Mouse (Mus musculus) hindbrain, postnatal 0 days (tissue): ENCODE measurements around the gene Cyp4a31. TPM values are rescaled to one million over a fixed set of nuclear protein-coding genes. Genes with fewer than 3 reads are reported as not detected.
"Not testable (repeated sequence)": the region's sequence is repeated elsewhere in the genome, so short reads cannot be mapped to it uniquely, and the experiment has no call there.

Source experiments
- ATAC-seq: fragments of 200-750 bp; cut with Nextera tagmentation; 2 replicates; pipeline ENCODE4 v1.8.0; 2017; ENCODE audit warnings: mild to moderate bottlenecking, moderate TSS enrichment, moderate library complexity
- DNase-seq: peaks from one replicate; pipeline ENCODE4 v3.0.0-alpha.2; 2015; ENCODE audit warnings: low spot score
- H3K27ac ChIP-seq: fragments of 300-500 bp; sonication (generic); 2 replicates; pipeline ENCODE4 v1.5.1; 2014; ENCODE audit warnings: mild to moderate bottlenecking
- H3K27me3 ChIP-seq: fragments of 300-500 bp; sonication (generic); 2 replicates; pipeline ENCODE4 v1.6.1; 2014; ENCODE audit warnings: low read length, mixed read lengths; ENCODE audit not compliant: insufficient read depth
- H3K36me3 ChIP-seq: fragments of 300-500 bp; sonication (generic); 2 replicates; pipeline ENCODE4 v1.6.1; 2014; ENCODE audit warnings: low read length, mixed read lengths; ENCODE audit not compliant: insufficient read depth
- H3K4me1 ChIP-seq: fragments of 300-500 bp; sonication (generic); 2 replicates; pipeline ENCODE4 v1.6.1; 2014; ENCODE audit warnings: antibody characterized with exemption, low read length, mixed read lengths; ENCODE audit not compliant: insufficient read depth
- H3K4me2 ChIP-seq: fragments of 300-500 bp; sonication (generic); 2 replicates; pipeline ENCODE4 v1.6.1; 2014; ENCODE audit warnings: low read depth, mild to moderate bottlenecking, low read length, moderate library complexity, mixed read lengths
- H3K4me3 ChIP-seq: fragments of 300-500 bp; sonication (generic); 2 replicates; pipeline ENCODE4 v1.5.1; 2014; ENCODE audit warnings: low read length
- H3K9ac ChIP-seq: fragments of 300-500 bp; sonication (generic); replicated peaks from 2 replicates; pipeline ENCODE4 v1.6.1; 2014; ENCODE audit warnings: mild to moderate bottlenecking, low read length, moderate library complexity, mixed read lengths
- H3K9me3 ChIP-seq: fragments of 300-500 bp; sonication (generic); 2 replicates; pipeline ENCODE4 v1.6.1; 2016; ENCODE audit warnings: low read length, mixed read lengths
- CTCF ChIP-seq: IDR thresholded peaks from 2 replicates; pipeline ENCODE4 v1.5.1; 2016; ENCODE audit warnings: antibody characterized with exemption, control low read depth, low read depth
- WGBS: fragments of 180-500 bp; shearing (Covaris S2); extraction: QIAGEN DNeasy Blood & Tissue Kit; methylation state at CpG from one replicate; pipeline ENCODE4 v1.1.7; 2014; 5-methylcytosine and 5-hydroxymethylcytosine counted together
- polyA plus RNA-seq: library from polyadenylated mRNA; unstranded; fragments of >200 nt; fragmentation: Nextera tagmentation; extraction: Ambion mirVana; gene quantifications from 2 replicates; pipeline ENCODE4 v1.2.1, GENCODE M21; 2015
- total RNA-seq: library from RNA; depleted of rRNA; stranded (reverse); fragments of >200 nt; gene quantifications from 2 replicates; pipeline ENCODE4 v1.2.3, GENCODE M21; 2014; rRNA removed

Cyp4a31 gene
- total and polyA plus RNA-seq, 2 experiments from 2014 or later, result not detected

- Histone ChIP-seq H3K4me3 (no peak overlapping the region), H3K9ac (no peak overlapping the region), H3K27me3 (no peaks in the 10 kb centered on the region), H3K9me3 (no peaks in the 10 kb centered on the region), H3K27ac (no peak overlapping the region), H3K36me3 (no peaks in the 10 kb centered on the region), H3K4me2 (no peak overlapping the region), H3K4me1 (no peaks in the 10 kb centered on the region)
- DNase-seq (no peak), ATAC-seq (no peak)
- no peak for TF ChIP-seq CTCF
These were observed 19.6 kb downstream of the Cyp4a31 start for GRCm38 (mm10) chr4:115583036-115583435.

GRCm38 (mm10) chr4:115596357-115596756 lies 32.9 kb downstream of the Cyp4a31 start:
- H3K36me3 ChIP-seq, result no peaks in the 10 kb centered on the region
- no peak for TF ChIP-seq CTCF
- no peaks in the 10 kb centered on the region for H3K27me3 ChIP-seq
- no peak overlapping the region for H3K9ac ChIP-seq
- DNase-seq (no peak), ATAC-seq (no peak)
- no peak overlapping the region for H3K4me3 ChIP-seq
- no peaks in the 10 kb centered on the region for H3K4me1 ChIP-seq
- H3K4me2 ChIP-seq, result no peak overlapping the region
- no peaks in the 10 kb centered on the region for H3K9me3 ChIP-seq
- 91% methylated on average over 1 of the region's 1 CpGs for WGBS
- H3K27ac ChIP-seq, result no peak overlapping the region

GRCm38 (mm10) chr4:115596824-115597336 lies 33.4 kb downstream of the Cyp4a31 start:
- no peaks in the 10 kb centered on the region for H3K4me1 ChIP-seq
- WGBS, result 82% methylated on average over 2 of the region's 2 CpGs

GRCm38 (mm10) chr4:115600611-115601010 lies 37.2 kb downstream of the Cyp4a31 start, which contains the start of gene Cyp4a32:
Gene Cyp4a32 (plus strand): TSS chr4:115600969.
- WGBS, result 82% methylated on average over 8 of the region's 8 CpGs
- not testable (repeated sequence) for H3K27me3 ChIP-seq, H3K4me3 ChIP-seq, H3K4me2 ChIP-seq, H3K9ac ChIP-seq, ATAC-seq, H3K4me1 ChIP-seq, H3K27ac ChIP-seq, DNase-seq, H3K36me3 ChIP-seq, H3K9me3 ChIP-seq

More at GRCm38 (mm10) chr4:115596824-115597336, 33.4 kb downstream of the Cyp4a31 start:
- TF ChIP-seq CTCF, result no peak
- ATAC-seq (no peak), DNase-seq (no peak)
- H3K9me3 ChIP-seq, result no peaks in the 10 kb centered on the region
- H3K9ac ChIP-seq, result no peak overlapping the region
- no peaks in the 10 kb centered on the region for H3K27me3 ChIP-seq
- no peak overlapping the region for H3K4me2 ChIP-seq
- no peak overlapping the region for H3K4me3 ChIP-seq
- no peaks in the 10 kb centered on the region for H3K36me3 ChIP-seq
- no peak overlapping the region for H3K27ac ChIP-seq

GRCm38 (mm10) chr4:115614005-115614404 lies 50.6 kb downstream of the Cyp4a31 start:
- no peak for ATAC-seq
- no peaks in the 10 kb centered on the region for H3K9me3 ChIP-seq
- H3K9ac ChIP-seq, result no peak overlapping the region
- no peaks in the 10 kb centered on the region for H3K4me1 ChIP-seq
- H3K36me3 ChIP-seq, result no peaks in the 10 kb centered on the region
- no peak for DNase-seq
- no peak overlapping the region for H3K27ac ChIP-seq
- H3K27me3 ChIP-seq, result no peaks in the 10 kb centered on the region
- no peak for TF ChIP-seq CTCF
- no peak overlapping the region for H3K4me3 ChIP-seq
- H3K4me2 ChIP-seq, result no peak overlapping the region

- H3K27me3 ChIP-seq, H3K9ac ChIP-seq, H3K27ac ChIP-seq, H3K4me3 ChIP-seq, H3K9me3 ChIP-seq, H3K4me2 ChIP-seq, H3K4me1 ChIP-seq, H3K36me3 ChIP-seq, ATAC-seq, DNase-seq: not testable (repeated sequence)
- whole genome bisulfite sequencing, result 83% methylated on average over 3 of the region's 3 CpGs
These were observed 62.1 kb downstream of the Cyp4a31 start for GRCm38 (mm10) chr4:115625560-115625959.

Other genes with a start within 250 kb of the Cyp4a31 start
- not detected in 2 replicates for gene Cyp4a12b, start 152.0 kb upstream of the Cyp4a31 start, total RNA-seq
- gene Cyp4a12b, start 152.0 kb upstream of the Cyp4a31 start, polyA plus RNA-seq, result 0.08 TPM in 1 of 2 replicates, not detected in the other
- gene Cyp4a30b, start 111.0 kb upstream of the Cyp4a31 start, total RNA-seq, result not detected in 2 replicates
- gene Cyp4a30b, start 111.0 kb upstream of the Cyp4a31 start, polyA plus RNA-seq, result not detected in 2 replicates
- gene Cyp4a14, start 67.5 kb upstream of the Cyp4a31 start, total RNA-seq, result not detected in 2 replicates
- gene Cyp4a14, start 67.5 kb upstream of the Cyp4a31 start, polyA plus RNA-seq, result not detected in 2 replicates
- gene Cyp4a10, start 45.4 kb upstream of the Cyp4a31 start, total RNA-seq, result not detected in 2 replicates
- not detected in 2 replicates for gene Cyp4a10, start 45.4 kb upstream of the Cyp4a31 start, polyA plus RNA-seq
- gene Cyp4a32, start 37.3 kb downstream of the Cyp4a31 start, total RNA-seq, result not detected in 2 replicates
- not detected in 2 replicates for gene Cyp4a32, start 37.3 kb downstream of the Cyp4a31 start, polyA plus RNA-seq
- 1.3 and 1.8 TPM in 2 replicates for gene Cyp4b1, start 84.1 kb downstream of the Cyp4a31 start, total RNA-seq
- 1.4 and 1.6 TPM in 2 replicates for gene Cyp4b1, start 84.1 kb downstream of the Cyp4a31 start, polyA plus RNA-seq
- gene Efcab14, start 174.1 kb downstream of the Cyp4a31 start, total RNA-seq, result 17.1 and 20.5 TPM in 2 replicates
- 17.0 and 17.9 TPM in 2 replicates for gene Efcab14, start 174.1 kb downstream of the Cyp4a31 start, polyA plus RNA-seq
- not detected in 2 replicates for gene Tex38, start 217.4 kb downstream of the Cyp4a31 start, total RNA-seq
- gene Tex38, start 217.4 kb downstream of the Cyp4a31 start, polyA plus RNA-seq, result 0.74 and 0.77 TPM in 2 replicates
- 20.0 and 28.1 TPM in 2 replicates for gene Atpaf1, start 221.2 kb downstream of the Cyp4a31 start, total RNA-seq
- 43.5 and 49.9 TPM in 2 replicates for gene Atpaf1, start 221.2 kb downstream of the Cyp4a31 start, polyA plus RNA-seq